Mouse (Mus musculus) heart, embryonic 12.5 days (tissue): ENCODE measurements at regions not wholly inside any gene's neighbourhood (a gene's known extent, or its start where the extent isn't known, plus 50 kb on each side); places are given as distances from the start of the nearest gene placed in this dataset.

Experiments used
- ATAC-seq: fragments of 200-750 bp; cut with Nextera tagmentation; 2 replicates; pipeline ENCODE4 v1.8.0; 2017; ENCODE audit warnings: moderate TSS enrichment, moderate library complexity; ENCODE audit not compliant: insufficient number of reproducible peaks, low FRiP score
- H3K27ac ChIP-seq: fragments of 300-500 bp; sonication (generic); 2 replicates; pipeline ENCODE4 v1.5.1; 2016; ENCODE audit warnings: mild to moderate bottlenecking, moderate library complexity; ENCODE audit not compliant: poor library complexity, severe bottlenecking
- H3K27me3 ChIP-seq: fragments of 300-500 bp; sonication (generic); replicated peaks from 2 replicates; pipeline ENCODE4 v1.6.1; 2016; ENCODE audit warnings: mild to moderate bottlenecking, moderate library complexity
- H3K36me3 ChIP-seq: fragments of 300-500 bp; sonication (generic); 2 replicates; pipeline ENCODE4 v1.6.1; 2016; ENCODE audit warnings: mild to moderate bottlenecking, moderate library complexity
- H3K4me1 ChIP-seq: fragments of 300-500 bp; sonication (generic); replicated peaks from 2 replicates; pipeline ENCODE4 v1.6.1; 2016; ENCODE audit warnings: mild to moderate bottlenecking
- H3K4me2 ChIP-seq: fragments of 300-500 bp; sonication (generic); 2 replicates; pipeline ENCODE4 v1.6.1; 2016; ENCODE audit warnings: mild to moderate bottlenecking, moderate library complexity
- H3K4me3 ChIP-seq: fragments of 300-500 bp; sonication (generic); 2 replicates; pipeline ENCODE4 v1.5.1; 2016; ENCODE audit warnings: mild to moderate bottlenecking
- H3K9ac ChIP-seq: fragments of 300-500 bp; sonication (generic); 2 replicates; pipeline ENCODE4 v1.6.1; 2016; ENCODE audit warnings: mild to moderate bottlenecking, moderate library complexity
- H3K9me3 ChIP-seq: fragments of 300-500 bp; sonication (generic); replicated peaks from 2 replicates; pipeline ENCODE4 v1.6.1; 2016; ENCODE audit warnings: mild to moderate bottlenecking, moderate library complexity
- WGBS: fragments of 180-500 bp; shearing (Covaris S2); methylation state at CpG from one replicate; pipeline ENCODE4 v1.1.7; 2016; 5-methylcytosine and 5-hydroxymethylcytosine counted together

DNA sequence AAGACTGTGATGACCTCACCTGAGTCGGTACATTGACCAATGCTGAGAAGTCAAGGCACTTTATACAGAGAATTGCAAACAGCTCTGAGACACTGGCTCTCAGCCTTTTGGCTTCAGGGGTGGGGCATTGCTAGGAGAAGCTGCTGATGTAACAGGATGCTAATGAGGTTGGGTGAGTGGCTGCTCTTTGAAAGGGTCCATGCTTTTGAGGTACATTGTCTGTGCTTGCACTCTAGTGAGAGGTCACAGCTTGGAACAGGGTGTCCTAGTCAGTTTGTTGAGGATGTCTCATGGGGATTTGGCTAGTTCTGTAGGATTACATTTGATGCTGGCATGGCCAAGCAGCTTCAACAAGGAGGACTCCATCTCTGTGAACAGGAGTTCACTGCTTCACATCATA lies 109.1 kb upstream of the Auts2 start:
- 31% methylated on average over 1 of the region's 1 CpGs for WGBS
- no peak overlapping the region for H3K27ac ChIP-seq

DNA sequence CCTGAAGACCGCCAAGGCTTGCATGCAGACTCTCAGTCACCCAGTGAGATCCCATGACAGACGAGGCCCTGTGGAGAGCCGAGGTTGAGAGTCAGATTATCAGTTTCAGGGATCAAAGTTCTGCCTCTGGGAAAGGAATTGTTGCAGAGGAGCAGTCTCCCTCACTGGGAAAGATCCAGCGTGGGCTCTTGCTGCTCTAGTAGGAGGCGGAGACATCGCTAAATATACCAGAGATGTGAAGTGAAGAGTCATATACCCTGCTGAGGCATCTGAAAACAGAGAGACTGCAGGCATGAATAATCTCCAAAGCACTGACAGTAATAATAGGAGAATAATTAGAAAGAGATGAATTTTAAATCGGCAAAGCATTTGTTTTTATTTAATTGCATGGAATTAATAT lies 106.6 kb upstream of the Auts2 start:
- 43% methylated on average over 7 of the region's 7 CpGs for WGBS

More for the DNA sequence above, 109.1 kb upstream of the Auts2 start:
- H3K4me3 ChIP-seq = no peak overlapping the region
- peaks cover 4% of the 10 kb centered on the region; the same call in 1 of the 2 replicates for H3K9me3 ChIP-seq
- H3K27me3 ChIP-seq = 0 out of 2 replicates have a peak, but pooled peaks cover 8% of the 10 kb centered on the region
- H3K9ac ChIP-seq = no peak overlapping the region
- peaks cover 6% of the 10 kb centered on the region for H3K4me1 ChIP-seq
- ATAC-seq = no peak
- no peaks in the 10 kb centered on the region for H3K36me3 ChIP-seq
- no peak overlapping the region for H3K4me2 ChIP-seq

DNA sequence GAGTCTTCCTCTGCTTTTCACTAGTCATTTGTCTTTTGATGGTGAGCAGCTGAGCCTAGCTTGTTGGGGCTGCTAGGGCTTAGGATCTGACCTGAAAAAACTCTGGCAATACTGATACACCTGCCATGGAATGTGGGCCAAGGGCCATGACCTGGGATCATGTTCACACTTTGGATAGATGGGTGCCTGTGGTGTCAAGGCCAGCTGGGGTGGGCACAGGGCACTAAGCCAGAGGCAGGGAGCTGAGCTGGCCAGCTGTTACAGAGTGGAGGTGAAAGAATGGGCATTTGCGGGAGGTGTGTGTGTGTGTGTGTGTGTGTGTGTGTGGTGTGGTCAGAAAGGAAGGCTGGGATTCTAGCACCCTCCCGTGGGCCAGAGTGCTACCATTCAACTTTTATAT lies 105.6 kb upstream of the Auts2 start:
- WGBS = 82% methylated on average over 2 of the region's 2 CpGs
- 0 out of 2 replicates have a peak, but pooled peaks cover 8% of the 10 kb centered on the region for H3K27me3 ChIP-seq
- no peak overlapping the region for H3K27ac ChIP-seq
- H3K36me3 ChIP-seq = no peaks in the 10 kb centered on the region
- ATAC-seq = no peak
- H3K4me2 ChIP-seq = no peak overlapping the region
- H3K4me1 ChIP-seq = peaks cover under 1% of the 10 kb centered on the region; the same call in 1 of the 2 replicates
- H3K9me3 ChIP-seq = no peaks in the 10 kb centered on the region
- H3K9ac ChIP-seq = no peak overlapping the region
- H3K4me3 ChIP-seq = no peak overlapping the region

More for the DNA sequence above, 106.6 kb upstream of the Auts2 start:
- Histone ChIP-seq H3K9me3 (no peaks in the 10 kb centered on the region), H3K27me3 (0 out of 2 replicates have a peak, but pooled peaks cover 8% of the 10 kb centered on the region), H3K4me3 (no peak overlapping the region), H3K4me1 (peaks cover 6% of the 10 kb centered on the region), H3K9ac (no peak overlapping the region), H3K27ac (no peak overlapping the region), H3K4me2 (no peak overlapping the region), H3K36me3 (no peaks in the 10 kb centered on the region)
- no peak for ATAC-seq

DNA sequence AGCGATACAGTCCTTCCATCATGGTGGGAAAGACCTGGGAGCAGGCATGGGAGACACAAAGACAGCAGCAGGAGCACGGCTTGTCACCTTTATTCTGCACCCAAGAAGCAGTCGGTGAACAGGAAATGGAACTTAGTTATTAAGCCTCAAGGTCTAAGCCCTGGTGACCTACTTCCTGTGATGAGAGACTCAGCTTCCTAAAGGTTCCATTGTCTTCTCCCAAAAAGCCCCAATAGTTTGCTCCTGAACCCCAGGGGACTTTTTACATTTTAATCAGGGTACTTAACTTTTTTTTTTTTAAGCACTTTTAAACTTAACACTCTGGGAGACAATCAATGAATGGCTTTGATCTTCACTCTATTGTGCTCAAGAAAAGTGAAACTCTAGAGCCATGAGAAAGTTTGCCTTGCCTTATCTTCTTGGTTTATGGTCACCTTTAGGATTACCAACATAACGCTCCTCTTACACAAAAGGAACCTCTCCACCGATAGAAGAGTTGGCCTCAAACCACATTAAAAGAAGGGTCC lies 101.6 kb upstream of the Auts2 start:
- whole genome bisulfite sequencing = 75% methylated on average over 5 of the region's 5 CpGs
- 0 out of 2 replicates have a peak, but pooled peaks cover 5% of the 10 kb centered on the region for H3K9me3 ChIP-seq

DNA sequence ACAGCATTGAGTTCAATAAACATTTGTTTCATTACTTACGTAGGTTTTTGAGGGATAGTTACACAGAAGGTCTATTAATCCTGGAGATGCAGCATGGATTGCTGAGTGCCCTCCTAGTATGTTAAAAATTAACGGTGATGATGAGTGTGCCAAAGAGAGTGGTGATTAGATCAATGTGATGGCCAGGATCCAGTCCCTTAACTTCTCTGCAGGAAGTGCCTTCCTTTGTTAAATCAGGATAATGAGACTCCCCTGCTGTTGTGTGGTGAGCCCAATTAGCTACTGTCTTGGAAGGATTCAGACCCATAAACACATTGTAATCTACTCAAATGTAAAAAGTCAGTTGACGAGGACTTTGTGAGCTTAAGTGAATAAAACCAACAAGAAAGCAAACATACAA lies 100.1 kb upstream of the Auts2 start:
- no peaks in the 10 kb centered on the region for H3K27me3 ChIP-seq
- 0 out of 2 replicates have a peak, but pooled peaks cover 8% of the 10 kb centered on the region for H3K9me3 ChIP-seq
- no peak for ATAC-seq
- WGBS = 76% methylated on average over 3 of the region's 3 CpGs
- H3K4me1 ChIP-seq = no peaks in the 10 kb centered on the region
- no peak overlapping the region for H3K9ac ChIP-seq
- H3K4me2 ChIP-seq = no peak overlapping the region
- H3K36me3 ChIP-seq = no peaks in the 10 kb centered on the region
- no peak overlapping the region for H3K27ac ChIP-seq
- H3K4me3 ChIP-seq = no peak overlapping the region

More for the DNA sequence above, 101.6 kb upstream of the Auts2 start:
- Histone ChIP-seq H3K4me2 (no peak overlapping the region), H3K36me3 (no peaks in the 10 kb centered on the region), H3K27ac (no peak overlapping the region), H3K4me3 (no peak overlapping the region), H3K27me3 (0 out of 2 replicates have a peak, but pooled peaks cover 3% of the 10 kb centered on the region), H3K9ac (no peak overlapping the region), H3K4me1 (no peaks in the 10 kb centered on the region)
- no peak for ATAC-seq

DNA sequence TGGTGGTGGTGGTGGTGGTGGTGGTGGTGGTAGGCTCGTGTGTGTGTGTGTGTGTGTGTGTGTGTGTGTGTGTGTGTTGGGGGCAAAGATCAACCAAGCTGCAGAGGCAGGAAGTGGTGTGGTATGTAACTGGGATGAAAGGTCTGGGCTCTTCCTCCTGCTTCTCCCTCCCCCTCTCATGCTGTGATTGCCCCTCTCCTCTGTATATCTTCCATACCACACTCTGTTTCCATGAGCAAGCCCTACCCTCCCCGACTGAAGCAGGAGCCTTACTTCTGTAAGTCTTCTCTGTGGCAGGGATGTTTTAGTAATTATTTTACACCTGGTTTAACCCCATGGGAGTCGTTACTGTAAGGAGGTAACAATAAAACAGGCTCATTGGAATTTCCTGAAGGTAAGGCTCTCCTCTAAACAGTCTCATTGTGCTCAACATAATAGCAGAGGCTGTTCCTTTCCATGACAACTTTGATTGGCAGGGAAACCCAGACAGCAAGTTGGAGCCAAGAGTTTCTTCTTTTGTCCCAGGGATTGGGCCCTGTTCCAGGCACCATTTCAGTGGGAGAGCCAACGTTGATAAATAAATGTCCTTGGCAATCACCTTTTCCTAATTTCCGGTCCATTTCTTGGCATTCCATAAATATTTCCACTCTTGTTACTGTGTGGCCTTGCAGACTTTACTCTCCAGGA lies 90.2 kb upstream of the Auts2 start:
- Histone ChIP-seq H3K4me3 (no peak overlapping the region), H3K36me3 (no peaks in the 10 kb centered on the region), H3K9ac (no peak overlapping the region), H3K4me2 (no peak overlapping the region), H3K4me1 (no peaks in the 10 kb centered on the region), H3K27me3 (no peaks in the 10 kb centered on the region), H3K27ac (no peak overlapping the region), H3K9me3 (peaks cover under 1% of the 10 kb centered on the region; the same call in 1 of the 2 replicates)
- no peak for ATAC-seq
- 47% methylated on average over 5 of the region's 5 CpGs for WGBS

DNA sequence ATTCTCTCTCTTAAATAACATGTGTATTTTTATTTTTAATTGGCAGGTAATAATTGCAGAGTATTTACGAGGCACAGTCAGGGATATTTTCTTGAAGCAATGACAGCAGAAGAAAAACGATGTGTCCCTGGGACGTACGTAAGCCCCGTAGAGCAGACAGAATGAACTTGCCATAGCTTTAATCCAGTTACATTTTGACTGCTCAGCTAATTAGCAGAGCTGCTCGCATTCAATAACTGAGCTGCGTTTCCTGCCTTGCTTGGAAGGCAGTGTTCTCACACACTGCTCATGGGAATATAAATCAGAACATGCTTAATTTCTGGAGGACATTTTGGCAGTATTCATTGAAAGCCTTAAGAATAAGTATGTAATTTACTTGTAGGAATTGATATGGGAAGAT lies 78.6 kb upstream of the Auts2 start:
- Histone ChIP-seq H3K9ac (no peak overlapping the region), H3K36me3 (no peaks in the 10 kb centered on the region), H3K27ac (no peak overlapping the region), H3K4me2 (no peak overlapping the region), H3K27me3 (no peaks in the 10 kb centered on the region; the same call in 1 of the 2 replicates), H3K4me3 (no peak overlapping the region), H3K9me3 (peaks cover 4% of the 10 kb centered on the region; the same call in 1 of the 2 replicates), H3K4me1 (no peaks in the 10 kb centered on the region)
- ATAC-seq = no peak
- WGBS = 70% methylated on average over 7 of the region's 7 CpGs

DNA sequence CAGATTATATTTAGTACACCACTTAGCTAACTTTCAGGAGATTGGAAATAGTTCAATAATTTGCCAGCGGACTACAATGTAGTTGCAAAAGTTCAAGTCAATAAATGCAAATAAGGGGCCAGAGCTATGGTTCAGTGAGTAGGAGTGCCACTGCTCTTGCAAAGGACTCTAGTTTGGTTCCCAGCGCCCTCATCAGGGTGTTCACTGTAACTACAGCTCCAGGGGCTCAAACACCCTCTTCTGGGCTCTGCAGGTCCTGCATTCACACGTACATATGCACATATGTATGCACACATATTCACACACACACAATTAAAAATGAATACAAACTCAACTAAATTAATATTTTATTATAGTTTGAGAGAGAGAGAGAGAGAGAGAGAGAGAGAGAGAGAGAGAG lies 74.1 kb upstream of the Auts2 start:
- H3K27ac ChIP-seq = no peak overlapping the region
- no peak overlapping the region for H3K9ac ChIP-seq
- no peak overlapping the region for H3K4me2 ChIP-seq
- no peaks in the 10 kb centered on the region for H3K36me3 ChIP-seq
- no peak for ATAC-seq
- H3K27me3 ChIP-seq = no peaks in the 10 kb centered on the region
- WGBS = 68% methylated on average over 3 of the region's 3 CpGs
- 0 out of 2 replicates have a peak, but pooled peaks cover 9% of the 10 kb centered on the region for H3K4me1 ChIP-seq
- peaks cover 7% of the 10 kb centered on the region; the same call in 1 of the 2 replicates for H3K9me3 ChIP-seq
- no peak overlapping the region for H3K4me3 ChIP-seq

DNA sequence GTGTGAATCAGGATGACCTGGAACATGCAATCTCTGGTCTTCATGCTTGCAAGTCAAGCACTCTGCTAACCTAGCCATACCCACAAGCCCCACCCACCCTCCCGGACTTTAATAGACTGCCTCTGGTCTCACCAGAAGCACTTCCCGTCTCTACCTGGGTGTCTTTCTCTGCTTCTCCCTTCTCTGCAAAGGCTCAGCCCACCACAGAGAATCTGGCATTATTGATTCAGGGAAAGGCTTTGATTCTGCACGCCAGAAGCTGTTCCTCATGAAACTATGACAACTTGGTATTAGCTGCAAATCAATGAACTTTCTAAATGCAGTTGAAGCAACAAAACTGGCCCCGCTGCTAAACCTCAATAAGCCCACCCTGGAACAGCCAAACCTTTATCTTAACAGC lies 66.1 kb upstream of the Auts2 start:
- H3K27ac ChIP-seq = no peak overlapping the region
- no peak for ATAC-seq
- no peak overlapping the region for H3K4me3 ChIP-seq
- H3K9me3 ChIP-seq = no peaks in the 10 kb centered on the region
- H3K9ac ChIP-seq = no peak overlapping the region
- WGBS = 58% methylated on average over 4 of the region's 4 CpGs
- H3K27me3 ChIP-seq = peaks cover 13% of the 10 kb centered on the region; the same call in 1 of the 2 replicates
- no peaks in the 10 kb centered on the region for H3K36me3 ChIP-seq
- H3K4me1 ChIP-seq = peaks cover 9% of the 10 kb centered on the region; the same call in 1 of the 2 replicates
- no peak overlapping the region for H3K4me2 ChIP-seq

DNA sequence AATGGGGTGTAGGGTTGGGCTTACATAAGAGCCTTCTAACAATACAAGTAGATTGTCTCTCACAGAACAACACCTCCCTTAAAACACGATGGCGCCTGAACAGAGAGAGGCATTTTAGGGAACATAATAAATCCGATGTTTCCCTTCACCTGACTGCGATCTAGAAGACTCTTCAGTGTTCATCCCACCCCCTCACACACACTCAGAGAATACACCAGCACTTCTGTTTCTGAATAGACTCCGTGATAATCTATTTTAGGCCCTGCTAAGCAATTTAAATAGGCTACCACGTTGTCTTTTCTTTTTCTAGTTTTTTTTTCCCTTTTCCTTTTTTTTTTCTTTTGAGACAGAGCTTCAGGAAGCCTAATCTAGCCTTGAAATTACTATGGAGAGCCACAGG lies 63.1 kb upstream of the Auts2 start:
- H3K27ac ChIP-seq = no peak overlapping the region
- 55% methylated on average over 6 of the region's 6 CpGs for WGBS
- H3K9me3 ChIP-seq = no peaks in the 10 kb centered on the region
- H3K9ac ChIP-seq = no peak overlapping the region
- no peaks in the 10 kb centered on the region; the same call in 1 of the 2 replicates for H3K4me1 ChIP-seq
- peaks cover 7% of the 10 kb centered on the region; the same call in 1 of the 2 replicates for H3K27me3 ChIP-seq
- H3K4me3 ChIP-seq = no peak overlapping the region
- ATAC-seq = no peak
- no peak overlapping the region for H3K4me2 ChIP-seq
- H3K36me3 ChIP-seq = no peaks in the 10 kb centered on the region

DNA sequence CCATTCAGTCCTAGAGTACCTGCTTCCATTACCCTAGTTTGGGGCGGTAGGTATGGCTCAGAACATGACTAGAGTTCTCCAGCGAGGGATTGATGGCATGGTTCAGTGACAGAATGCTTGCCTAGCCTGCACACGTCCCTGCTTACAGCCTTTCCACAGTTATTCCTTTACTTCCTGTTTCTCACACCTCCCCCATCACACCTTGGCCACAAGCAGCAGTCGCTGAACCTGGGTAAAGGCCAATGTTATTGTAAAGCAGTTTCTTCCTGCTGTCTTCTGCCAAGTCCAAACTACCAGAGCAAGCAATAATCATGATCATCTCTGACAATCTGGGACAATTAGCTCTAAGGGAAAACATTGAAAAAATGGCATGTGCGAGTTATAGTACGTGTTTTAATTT lies 51.7 kb upstream of the Auts2 start:
- ATAC-seq = no peak
- H3K9me3 ChIP-seq = no peaks in the 10 kb centered on the region
- no peak overlapping the region for H3K9ac ChIP-seq
- no peak overlapping the region for H3K27ac ChIP-seq
- 54% methylated on average over 6 of the region's 6 CpGs for WGBS
- no peak overlapping the region for H3K4me3 ChIP-seq
- no peaks in the 10 kb centered on the region for H3K27me3 ChIP-seq
- H3K36me3 ChIP-seq = no peaks in the 10 kb centered on the region
- H3K4me1 ChIP-seq = no peaks in the 10 kb centered on the region
- H3K4me2 ChIP-seq = no peak overlapping the region
